Mouse (Mus musculus) ES-Bruce4 (cell line): ENCODE measurements around the gene Srsf2.
"Not testable (repeated sequence)": the region's sequence is repeated elsewhere in the genome, so short reads cannot be mapped to it uniquely, and the experiment has no call there.

Source experiments
- CTCF ChIP-seq: IDR thresholded peaks from one replicate; pipeline ENCODE4 v1.8.1; 2011; ENCODE audit warnings: low read depth, low read length
- POLR2A ChIP-seq: IDR thresholded peaks from one replicate; pipeline ENCODE4 v1.8.1; 2011; ENCODE audit warnings: low read length; ENCODE audit not compliant: insufficient read depth

DNA sequence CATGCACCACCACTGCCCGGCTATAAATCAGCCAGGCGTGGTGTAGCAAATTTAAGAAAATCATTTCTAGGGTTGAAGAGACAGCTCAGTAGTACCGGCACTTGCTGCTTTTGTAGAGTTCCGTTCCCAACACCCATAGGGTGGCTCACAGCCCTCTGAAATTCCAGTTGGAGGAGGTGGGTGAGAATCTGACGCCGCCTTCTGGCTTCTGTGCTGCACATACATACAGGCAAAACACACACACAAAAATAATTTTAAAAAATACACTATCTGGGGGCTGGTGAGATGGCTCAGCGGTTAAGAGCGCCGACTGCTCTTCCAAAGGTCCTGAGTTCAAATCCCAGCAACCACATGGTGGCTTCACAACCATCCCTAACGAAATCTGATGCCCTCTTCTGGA lies 29.0 kb downstream of the Srsf2 start:
- TF ChIP-seq POLR2A, CTCF: not testable (repeated sequence)
